Mouse (Mus musculus): ENCODE data around the gene Helt.

Helt gene

GRCm38 (mm10) chr8:46294181-46294892 lies at the start of gene Helt:
Gene Helt, minus strand, starts transcription at chr8:46294671.
- DNase-seq = no peak

GRCm38 (mm10) chr8:46342272-46342671 lies 47.8 kb upstream of the Helt start:
- DNase-seq = peak; percentile 63

- DNase-seq = no peak
Observed at GRCm38 (mm10) chr8:46340381-46341273, 46.2 kb upstream of the Helt start.

- no peak for DNase-seq
Observed at GRCm38 (mm10) chr8:46339317-46339716, 44.8 kb upstream of the Helt start.

- DNase-seq = no peak
Observed at GRCm38 (mm10) chr8:46336351-46336750, 41.9 kb upstream of the Helt start.

- DNase-seq = peak; percentile 71
Observed at GRCm38 (mm10) chr8:46332389-46333061, 38.1 kb upstream of the Helt start.

GRCm38 (mm10) chr8:46331801-46332200 lies 37.3 kb upstream of the Helt start:
- no peak for DNase-seq

- no peak for DNase-seq
Observed at GRCm38 (mm10) chr8:46329396-46329795, 34.9 kb upstream of the Helt start.

GRCm38 (mm10) chr8:46327284-46327683 lies 32.8 kb upstream of the Helt start:
- peak; percentile 22 for DNase-seq

- no peak for DNase-seq
Observed at GRCm38 (mm10) chr8:46326715-46327114, 32.2 kb upstream of the Helt start.

GRCm38 (mm10) chr8:46324676-46325075 lies 30.2 kb upstream of the Helt start:
- DNase-seq = no peak

GRCm38 (mm10) chr8:46323672-46324191 lies 29.3 kb upstream of the Helt start:
- no peak for DNase-seq

GRCm38 (mm10) chr8:46322833-46323232 lies 28.4 kb upstream of the Helt start:
- no peak for DNase-seq

- no peak for DNase-seq
Observed at GRCm38 (mm10) chr8:46322421-46322820, 27.9 kb upstream of the Helt start.

GRCm38 (mm10) chr8:46318802-46319201 lies 24.3 kb upstream of the Helt start:
- DNase-seq = no peak

- no peak for DNase-seq
Observed at GRCm38 (mm10) chr8:46317161-46317560, 22.7 kb upstream of the Helt start.

GRCm38 (mm10) chr8:46313798-46314197 lies 19.3 kb upstream of the Helt start:
- DNase-seq = no peak

GRCm38 (mm10) chr8:46311159-46311558 lies 16.7 kb upstream of the Helt start:
- peak; percentile 89 for DNase-seq

GRCm38 (mm10) chr8:46308189-46308588 lies 13.7 kb upstream of the Helt start:
- no peak for DNase-seq

- peak; percentile 65 for DNase-seq
Observed at GRCm38 (mm10) chr8:46305733-46306349, 11.4 kb upstream of the Helt start.

GRCm38 (mm10) chr8:46302121-46302520 lies 7.7 kb upstream of the Helt start:
- DNase-seq = no peak

- DNase-seq = no peak
Observed at GRCm38 (mm10) chr8:46298847-46299246, 4.4 kb upstream of the Helt start.

- no peak for DNase-seq
Observed at GRCm38 (mm10) chr8:46296551-46296950, 2.1 kb upstream of the Helt start.

All from lung, postnatal 10 days (tissue).